Mouse (Mus musculus) forebrain, embryonic 10.5 days (tissue): ENCODE data around the gene Fam135a. TPM values are rescaled to one million over a fixed set of nuclear protein-coding genes. Genes with fewer than 3 reads are reported as not detected.
A peak's percentile ranks its signal among the peaks of the same experiment; 100 is the strongest.

Source experiments
- DNase-seq: peaks from one replicate; pipeline ENCODE4 v3.0.0-alpha.2; 2017; ENCODE audit warnings: low spot score; ENCODE audit errors: extremely low spot score
- H3K27ac ChIP-seq: fragments of 300-500 bp; sonication (generic); 2 replicates; pipeline ENCODE4 v1.5.1; 2016; ENCODE audit warnings: mild to moderate bottlenecking
- H3K27me3 ChIP-seq: fragments of 300-500 bp; sonication (generic); 2 replicates; pipeline ENCODE4 v1.6.1; 2016; ENCODE audit warnings: mild to moderate bottlenecking; ENCODE audit not compliant: poor library complexity, severe bottlenecking
- H3K36me3 ChIP-seq: fragments of 300-500 bp; sonication (generic); replicated peaks from 2 replicates; pipeline ENCODE4 v1.6.1; 2016; ENCODE audit warnings: mild to moderate bottlenecking, moderate library complexity
- H3K4me1 ChIP-seq: fragments of 300-500 bp; sonication (generic); 2 replicates; pipeline ENCODE4 v1.6.1; 2016
- H3K4me3 ChIP-seq: fragments of 300-500 bp; sonication (generic); 2 replicates; pipeline ENCODE4 v1.5.1; 2016; ENCODE audit warnings: mild to moderate bottlenecking, moderate library complexity
- H3K9me3 ChIP-seq: fragments of 300-500 bp; sonication (generic); 2 replicates; pipeline ENCODE4 v1.6.1; 2016; ENCODE audit warnings: mild to moderate bottlenecking, moderate library complexity
- WGBS: fragments of 180-500 bp; shearing (Covaris S2); methylation state at CpG from one replicate; pipeline ENCODE4 v1.1.7; 2016; 5-methylcytosine and 5-hydroxymethylcytosine counted together
- polyA plus RNA-seq: library from polyadenylated mRNA; unstranded; fragments of >200 nt; fragmentation: Nextera tagmentation; extraction: Ambion mirVana; gene quantifications from 2 replicates; pipeline ENCODE4 v1.2.1, GENCODE M21; 2016

The Fam135a gene
- 41.1 and 41.9 TPM in 2 replicates for polyA plus RNA-seq

DNA sequence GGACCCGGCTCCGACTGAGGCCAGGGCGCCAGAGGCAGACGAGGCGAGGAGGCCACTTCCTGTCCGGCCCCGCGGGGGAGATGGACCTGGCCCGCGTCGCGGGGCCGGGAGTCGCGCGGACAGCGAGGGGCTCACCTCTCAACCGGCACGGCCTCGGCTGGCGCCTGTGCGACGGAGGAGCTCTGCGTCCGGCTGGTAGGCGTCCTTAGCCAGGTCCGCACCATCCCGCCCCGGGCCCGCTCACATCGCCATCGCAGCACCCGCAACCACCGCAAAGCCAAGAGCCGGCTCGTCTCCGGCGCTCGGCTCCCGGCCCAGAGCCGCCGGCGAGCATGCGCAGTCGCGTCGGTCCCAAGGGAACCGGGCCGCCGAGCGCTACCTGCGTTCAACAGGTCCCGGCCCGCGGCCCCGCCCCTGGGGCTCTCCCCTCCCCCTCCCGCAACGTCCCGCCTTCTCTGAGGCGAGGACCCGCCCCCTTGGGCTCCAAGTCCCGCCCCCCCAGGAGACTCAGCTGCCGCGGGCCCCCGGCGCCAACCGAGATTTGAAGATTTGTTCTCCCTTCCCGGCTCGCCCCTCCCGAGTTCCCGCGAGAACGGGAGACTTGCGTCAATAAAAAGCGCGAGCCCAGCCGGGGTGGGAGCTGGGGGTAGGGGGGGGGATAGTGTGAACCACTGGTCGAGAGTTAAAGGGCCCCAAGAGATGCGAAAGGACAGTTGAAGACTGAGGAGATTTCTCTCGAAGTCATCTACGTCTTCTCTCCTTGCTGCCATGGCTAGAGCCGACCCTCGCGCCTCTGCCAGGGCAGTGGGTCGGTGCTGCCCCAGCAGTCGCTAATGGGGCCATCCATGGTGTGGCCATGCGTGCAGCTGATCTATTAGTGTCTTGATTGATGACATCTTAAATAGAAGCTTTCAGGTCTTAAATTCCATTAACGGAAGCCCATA, at the start of gene Fam135a:
TSS of gene Fam135a (minus strand) at position 416 of the 944 bp plus-strand sequence.
- Histone ChIP-seq H3K27ac (peak within 1 kb of the TSS; percentile 93), H3K4me1 (peaks cover 31% of the 10 kb centered on the region), H3K36me3 (no peaks in the 10 kb centered on the region), H3K4me3 (peak within 1 kb of the TSS; percentile 92), H3K9me3 (no peaks in the 10 kb centered on the region), H3K27me3 (no peaks in the 10 kb centered on the region)
- under 1% methylated on average over 86 of the region's 88 CpGs for WGBS
- DNase-seq, result peak; percentile 97

DNA sequence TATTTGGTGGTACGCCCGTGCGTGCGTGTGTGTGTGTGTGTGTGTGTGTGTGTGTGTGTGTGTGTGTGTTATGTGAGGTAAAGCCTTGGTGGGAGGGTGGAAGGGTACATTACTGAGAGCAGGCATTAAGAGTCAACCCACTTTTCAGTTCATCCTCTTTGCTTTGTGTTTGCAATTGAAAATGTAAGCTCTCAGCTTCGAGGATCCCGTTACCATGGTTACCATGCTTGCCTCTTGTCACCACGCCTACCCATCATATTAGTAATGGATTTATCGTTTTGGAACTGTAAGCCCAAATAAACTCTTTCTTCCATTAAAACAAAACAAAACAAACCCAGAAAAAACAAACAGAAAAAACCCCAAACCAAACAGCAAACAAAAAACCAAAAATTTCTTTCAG, 43.4 kb upstream of the Fam135a start:
- H3K4me3 ChIP-seq, result no peak overlapping the region
- no peaks in the 10 kb centered on the region for H3K27me3 ChIP-seq
- DNase-seq, result no peak
- H3K9me3 ChIP-seq, result no peaks in the 10 kb centered on the region
- WGBS, result 87% methylated on average over 8 of the region's 8 CpGs
- peaks cover 24% of the 10 kb centered on the region for H3K4me1 ChIP-seq
- no peak overlapping the region for H3K27ac ChIP-seq
- no peaks in the 10 kb centered on the region for H3K36me3 ChIP-seq

DNA sequence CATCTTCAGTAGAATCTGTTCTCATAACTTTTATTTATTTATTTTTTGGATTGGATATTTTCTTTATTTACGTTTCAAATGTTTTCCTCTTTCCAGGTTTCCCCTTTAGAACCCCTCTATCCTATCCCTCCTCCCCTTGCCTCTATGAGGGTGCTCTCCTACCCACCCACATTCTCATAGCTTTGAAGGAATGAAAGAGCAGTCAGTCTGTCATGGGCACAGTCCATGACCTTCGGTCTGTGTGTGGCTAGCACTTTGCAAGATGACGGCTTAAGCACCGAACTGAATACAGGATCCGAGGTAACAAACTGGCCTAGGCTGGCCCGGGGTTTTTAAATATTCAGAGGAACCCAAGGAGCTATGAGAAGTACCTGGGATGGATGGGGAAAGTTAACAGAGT, 40.4 kb upstream of the Fam135a start:
- Histone ChIP-seq H3K27ac (no peak overlapping the region; the same call in 1 of the 2 replicates), H3K36me3 (no peaks in the 10 kb centered on the region)
- WGBS, result 61% methylated on average over 6 of the region's 6 CpGs

DNA sequence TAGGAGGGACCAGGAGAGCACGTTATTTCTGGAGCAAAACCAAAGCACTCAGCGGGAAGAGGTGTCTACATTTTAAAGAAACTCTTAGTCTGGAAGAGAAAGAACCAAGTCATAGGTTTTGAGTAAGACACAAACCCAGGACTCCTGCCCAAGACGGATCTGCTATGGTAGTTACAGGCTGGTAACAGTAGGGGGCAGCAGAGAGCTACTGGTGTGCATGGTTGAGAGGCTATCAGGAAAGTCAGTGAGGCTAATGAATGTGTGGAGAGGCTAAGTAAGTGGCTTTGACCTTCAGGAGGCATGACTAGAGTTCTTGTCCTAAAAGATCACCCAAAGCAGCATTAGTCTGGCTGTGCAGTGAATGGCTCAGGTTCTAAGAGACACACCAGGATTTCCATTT, 37.0 kb upstream of the Fam135a start:
- Histone ChIP-seq H3K36me3 (no peaks in the 10 kb centered on the region), H3K27me3 (peaks cover 14% of the 10 kb centered on the region), H3K9me3 (no peaks in the 10 kb centered on the region), H3K4me1 (peaks cover 24% of the 10 kb centered on the region), H3K27ac (no peak overlapping the region), H3K4me3 (no peak overlapping the region)
- peak; percentile 73 for DNase-seq
- WGBS, result 7% methylated on average over 3 of the region's 3 CpGs

More for the DNA sequence above, 40.4 kb upstream of the Fam135a start:
- Histone ChIP-seq H3K4me3 (no peak overlapping the region), H3K27me3 (no peaks in the 10 kb centered on the region), H3K4me1 (peaks cover 24% of the 10 kb centered on the region), H3K9me3 (no peaks in the 10 kb centered on the region)
- DNase-seq, result no peak

DNA sequence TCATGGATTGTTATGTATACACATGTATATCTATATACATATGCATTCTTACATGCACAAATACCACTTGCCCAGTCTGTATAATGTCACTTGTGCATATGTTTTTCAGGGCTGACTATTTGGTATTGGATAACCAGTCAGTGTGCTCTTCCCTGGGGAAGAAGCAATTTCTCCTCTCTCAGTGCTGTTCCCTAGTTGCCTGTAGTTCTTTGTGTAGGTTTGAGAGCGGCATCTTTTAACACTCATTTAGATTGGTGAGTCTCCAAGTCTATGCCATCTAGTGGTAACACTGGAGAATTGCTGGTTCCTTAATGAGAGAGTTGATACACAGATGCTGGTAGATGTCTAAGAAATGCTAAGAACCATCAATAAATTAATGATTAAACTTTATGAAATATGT, 34.7 kb upstream of the Fam135a start:
- peaks cover 14% of the 10 kb centered on the region for H3K27me3 ChIP-seq
- H3K27ac ChIP-seq, result no peak overlapping the region
- no peaks in the 10 kb centered on the region for H3K36me3 ChIP-seq
- H3K9me3 ChIP-seq, result no peaks in the 10 kb centered on the region
- H3K4me1 ChIP-seq, result peaks cover 14% of the 10 kb centered on the region
- DNase-seq, result no peak
- H3K4me3 ChIP-seq, result no peak overlapping the region
- 7% methylated on average over 1 of the region's 1 CpGs for WGBS

DNA sequence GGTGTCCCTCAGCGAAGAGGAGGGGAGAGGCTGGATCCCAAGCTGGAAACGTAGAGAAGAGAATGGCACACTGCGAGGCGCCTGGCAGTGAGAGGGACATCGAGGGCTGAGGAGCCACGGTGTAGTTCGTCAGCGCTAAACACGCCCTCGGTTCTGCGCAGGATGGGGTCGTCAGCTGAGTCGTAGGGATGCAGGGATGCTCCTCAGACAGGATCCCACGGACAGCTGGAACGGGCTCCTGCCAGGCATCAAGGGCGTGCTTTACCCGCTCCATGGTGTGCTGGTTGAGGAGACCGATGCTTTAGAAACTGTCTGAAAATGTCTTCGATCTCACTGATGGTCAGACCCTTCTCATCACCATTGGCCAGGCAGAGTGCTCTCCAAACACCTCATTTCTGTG, 33.7 kb upstream of the Fam135a start:
- DNase-seq, result no peak
- no peak overlapping the region for H3K27ac ChIP-seq
- no peaks in the 10 kb centered on the region for H3K36me3 ChIP-seq
- H3K4me1 ChIP-seq, result peaks cover 4% of the 10 kb centered on the region; the same call in 1 of the 2 replicates
- no peaks in the 10 kb centered on the region for H3K9me3 ChIP-seq
- WGBS, result 39% methylated on average over 19 of the region's 19 CpGs
- H3K4me3 ChIP-seq, result no peak overlapping the region
- H3K27me3 ChIP-seq, result peaks cover 14% of the 10 kb centered on the region

DNA sequence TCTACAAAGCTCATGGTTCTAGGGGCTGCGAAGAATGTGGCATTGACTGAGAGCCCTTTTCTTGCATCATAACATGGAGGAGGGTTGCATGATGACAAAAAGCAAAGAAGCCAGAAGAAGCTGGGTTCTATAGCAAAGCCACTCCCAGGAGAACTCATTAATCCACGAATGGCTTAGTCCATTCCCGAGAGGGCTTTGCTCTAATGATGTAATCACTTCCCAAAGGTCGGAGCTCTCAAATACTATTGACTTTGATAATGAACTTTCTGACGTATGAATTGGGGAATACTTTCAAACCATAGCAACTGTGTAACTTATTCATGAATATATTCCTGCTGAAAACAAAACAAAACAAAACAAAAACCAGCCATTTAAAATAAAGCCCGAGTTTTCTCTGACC, 27.7 kb upstream of the Fam135a start:
- Histone ChIP-seq H3K9me3 (no peaks in the 10 kb centered on the region), H3K4me1 (no peaks in the 10 kb centered on the region), H3K36me3 (no peaks in the 10 kb centered on the region), H3K27ac (no peak overlapping the region), H3K4me3 (no peak overlapping the region), H3K27me3 (peaks cover 5% of the 10 kb centered on the region)
- 59% methylated on average over 6 of the region's 6 CpGs for WGBS
- no peak for DNase-seq

DNA sequence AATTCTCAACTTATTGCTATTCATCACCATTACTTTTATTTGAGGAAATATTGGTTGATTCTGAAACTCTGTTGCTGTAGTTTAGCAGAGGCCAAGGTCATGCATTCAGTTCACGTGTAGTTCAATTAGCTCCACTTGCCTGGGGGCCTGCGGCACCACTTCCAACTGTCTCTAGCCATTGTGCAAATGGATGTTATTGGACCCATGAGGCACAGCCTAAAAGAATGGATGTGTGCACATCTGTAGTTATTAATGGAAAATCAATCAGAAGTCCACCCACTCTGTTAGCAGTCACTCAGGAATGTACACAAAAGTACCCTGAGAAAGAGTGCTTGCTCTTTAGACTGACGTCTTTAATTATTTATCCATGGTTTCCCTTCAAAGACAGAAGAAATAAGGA, 24.5 kb upstream of the Fam135a start:
- H3K4me3 ChIP-seq, result no peak overlapping the region
- 74% methylated on average over 3 of the region's 3 CpGs for WGBS
- H3K27me3 ChIP-seq, result no peaks in the 10 kb centered on the region
- no peak overlapping the region for H3K27ac ChIP-seq
- H3K36me3 ChIP-seq, result no peaks in the 10 kb centered on the region
- no peaks in the 10 kb centered on the region for H3K9me3 ChIP-seq
- H3K4me1 ChIP-seq, result no peaks in the 10 kb centered on the region
- DNase-seq, result no peak

DNA sequence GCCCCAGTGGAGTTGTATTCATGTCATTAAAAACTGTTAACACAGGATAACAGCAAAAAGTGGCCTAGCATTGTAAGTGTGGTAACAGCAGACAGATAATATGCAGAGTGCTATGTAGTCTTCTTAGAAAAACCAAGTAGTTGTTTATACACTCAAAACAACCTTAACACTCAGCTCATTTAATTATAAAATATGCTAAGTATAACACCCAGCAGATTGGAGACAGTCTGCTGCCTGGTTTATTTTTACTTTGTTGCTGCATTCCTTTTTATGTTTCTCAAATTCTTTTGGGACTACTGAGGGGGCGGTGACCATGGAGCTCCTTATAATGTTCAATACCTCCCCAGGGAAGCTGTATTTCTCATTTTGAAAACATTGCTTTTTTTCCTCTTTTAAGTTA, 22.4 kb upstream of the Fam135a start:
- WGBS, result 96% methylated on average over 1 of the region's 1 CpGs
- no peak overlapping the region for H3K4me3 ChIP-seq
- no peaks in the 10 kb centered on the region for H3K27me3 ChIP-seq
- H3K9me3 ChIP-seq, result no peaks in the 10 kb centered on the region
- no peaks in the 10 kb centered on the region for H3K4me1 ChIP-seq
- DNase-seq, result no peak
- no peak overlapping the region for H3K27ac ChIP-seq
- H3K36me3 ChIP-seq, result no peaks in the 10 kb centered on the region

DNA sequence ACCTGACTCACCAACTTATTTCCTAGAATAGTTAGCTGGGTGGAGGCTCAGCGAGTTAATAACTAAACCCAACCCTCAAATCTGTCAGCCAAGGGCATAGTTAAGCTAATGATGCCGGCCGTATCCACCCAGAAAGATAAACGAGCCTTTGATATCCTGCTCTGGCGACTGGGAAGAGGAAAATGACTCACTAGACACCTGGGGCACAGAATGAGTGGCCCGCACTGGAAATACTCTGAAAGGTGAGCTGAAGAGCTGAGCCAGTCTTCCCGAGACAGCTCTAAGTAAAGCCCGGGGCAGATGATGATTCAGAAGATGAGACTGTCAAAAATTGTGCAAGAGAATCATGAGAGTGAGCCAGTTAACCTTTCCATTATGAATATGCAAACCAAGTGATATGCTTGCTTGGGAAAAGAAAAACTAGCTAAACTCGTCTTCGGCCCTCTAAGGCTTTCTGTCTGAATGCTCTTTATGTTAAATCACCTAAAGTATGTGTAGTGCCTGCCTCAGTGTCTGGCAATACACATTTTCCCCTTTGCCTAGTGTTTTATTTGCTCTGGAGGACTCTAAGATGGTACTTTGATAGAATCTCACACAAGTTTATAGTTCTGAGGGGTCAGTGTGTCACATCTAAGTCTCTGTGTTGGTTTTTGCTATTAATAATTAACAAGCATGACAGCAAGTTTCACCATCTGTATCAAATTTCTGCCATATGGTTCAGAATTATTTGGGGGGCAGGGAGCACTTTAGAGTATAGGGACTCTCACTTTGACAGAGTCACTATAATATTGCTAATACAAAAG, 8.0 kb upstream of the Fam135a start:
- no peak for DNase-seq
- 0 out of 2 replicates have a peak, but pooled peaks cover 4% of the 10 kb centered on the region for H3K4me1 ChIP-seq
- WGBS, result 70% methylated on average over 10 of the region's 10 CpGs
- no peaks in the 10 kb centered on the region for H3K9me3 ChIP-seq
- no peak overlapping the region for H3K4me3 ChIP-seq
- no peak overlapping the region for H3K27ac ChIP-seq
- H3K27me3 ChIP-seq, result no peaks in the 10 kb centered on the region
- H3K36me3 ChIP-seq, result no peaks in the 10 kb centered on the region

DNA sequence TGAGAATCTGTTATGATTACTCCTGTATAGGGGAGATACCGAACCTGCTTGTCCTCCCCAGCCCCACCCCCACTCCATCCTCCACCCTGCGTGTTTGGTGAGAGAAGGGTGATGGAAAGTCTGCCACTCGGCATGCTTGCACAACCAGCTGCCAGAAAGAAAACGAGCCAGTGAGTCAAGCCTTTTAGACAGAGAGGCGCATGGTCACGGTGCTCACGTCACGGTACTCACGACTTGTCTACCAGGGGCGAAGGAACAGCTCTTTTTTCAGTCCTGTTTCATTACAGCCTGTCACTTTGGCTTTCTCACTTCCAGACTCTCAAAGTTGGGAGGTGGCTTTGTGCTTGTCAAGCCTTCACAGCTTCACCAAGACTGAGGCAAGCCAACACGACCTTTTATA, 7.2 kb upstream of the Fam135a start:
- Histone ChIP-seq H3K4me1 (0 out of 2 replicates have a peak, but pooled peaks cover 4% of the 10 kb centered on the region), H3K27ac (no peak overlapping the region), H3K4me3 (no peak overlapping the region), H3K36me3 (no peaks in the 10 kb centered on the region), H3K9me3 (no peaks in the 10 kb centered on the region), H3K27me3 (no peaks in the 10 kb centered on the region)
- DNase-seq, result no peak
- WGBS, result 71% methylated on average over 11 of the region's 11 CpGs

DNA sequence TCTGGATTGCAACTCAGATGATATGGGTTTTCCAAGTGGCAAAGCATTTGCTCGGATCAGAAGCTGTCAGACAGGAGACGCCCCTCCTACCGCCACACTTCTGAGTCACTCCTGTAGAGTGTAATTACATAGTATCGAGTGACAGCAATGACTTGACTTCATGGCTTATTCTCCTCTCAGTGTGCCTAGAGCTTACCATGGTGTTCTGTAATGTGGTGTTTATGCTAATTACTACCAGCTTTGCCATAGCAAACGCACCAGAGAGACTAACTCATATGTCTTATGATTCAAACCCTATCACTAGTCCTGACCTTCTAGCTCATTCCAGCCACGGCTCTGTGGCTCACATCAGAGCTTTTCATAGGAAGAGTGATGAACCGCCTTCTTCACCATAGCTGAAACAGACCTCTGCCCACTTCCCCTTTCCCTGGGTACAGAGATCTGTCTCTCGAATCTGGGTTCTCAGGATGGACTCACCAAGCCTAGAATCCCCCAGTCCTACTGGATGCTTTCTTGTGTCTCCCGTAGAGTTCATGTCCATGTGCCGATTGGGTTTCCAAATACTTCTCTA, 2.5 kb upstream of the Fam135a start:
- no peaks in the 10 kb centered on the region for H3K36me3 ChIP-seq
- H3K4me1 ChIP-seq, result peaks cover 30% of the 10 kb centered on the region
- H3K27ac ChIP-seq, result no peak overlapping the region
- H3K4me3 ChIP-seq, result no peak overlapping the region
- no peaks in the 10 kb centered on the region for H3K9me3 ChIP-seq
- DNase-seq, result no peak
- H3K27me3 ChIP-seq, result no peaks in the 10 kb centered on the region
- 79% methylated on average over 10 of the region's 10 CpGs for WGBS
